In genomic region chr4:55240450-55240849, GRCm38 (mm10) we compare ENCODE assay signal across 8 mouse cellular contexts.
DNase-seq lines count a peak whose midpoint lies in the region; ATAC-seq and TF ChIP-seq lines count a peak whose summit lies in the region.

No protein-coding gene starts in this region.

- dilution Hi-C loops in CH12.LX (cut with MboI; ENCODE audit: extremely low pct_ligation_motif_present, extremely low pct_unique_long_range_greater_than_20kb, low sequenced_read_pairs) = no loop called here

- peak; percentile 67 for DNase-seq in CH12.LX (ENCODE audit: extremely low read depth)
- DNase-seq in brain, adult 2 months (ENCODE audit: low read depth, low spot score) = peak; percentile 82
- DNase-seq in forebrain, embryonic 11.5 days (ENCODE audit: low spot score) = peak; percentile 86
- DNase-seq in heart, postnatal 10 days = peak; percentile 69 to 85
- DNase-seq in layer of hippocampus, adult 18-20 months (ENCODE audit: low spot score in 2 of 2) = peak; percentile 59 to 84
- DNase-seq in lung, postnatal 10 days = peak; percentile 81
- peak; percentile 93 for DNase-seq in retina, embryonic 14.5 days (ENCODE audit: low spot score)
- peak; percentile 58 to 64 for DNase-seq in urinary bladder, adult 18-20 months (ENCODE audit: low spot score in 2 of 2)

- 3% methylated on average over 7 of the region's 7 CpGs for WGBS in forebrain, embryonic 11.5 days

- no peak overlapping the region for H3K9ac ChIP-seq in CH12.LX (ENCODE audit: insufficient read depth, low read depth)
- no peak overlapping the region for H3K9ac ChIP-seq in forebrain, embryonic 11.5 days (ENCODE audit: low read length)

- peaks cover 0 to 5% of the 10 kb centered on the region in 2 experiments; a peak in 2 of 4 replicates for H3K4me1 ChIP-seq in CH12.LX (ENCODE audit: control insufficient read depth in 1 of 2, insufficient read depth in 2 of 2)
- H3K4me1 ChIP-seq in forebrain, embryonic 11.5 days (replicated peaks; ENCODE audit: control insufficient read depth, insufficient read depth, low read length) = peaks cover 5% of the 10 kb centered on the region

- no peak overlapping the region for H3K4me2 ChIP-seq in CH12.LX (ENCODE audit: insufficient read depth, low read depth, poor library complexity, severe bottlenecking)
- no peak overlapping the region for H3K4me2 ChIP-seq in forebrain, embryonic 11.5 days (ENCODE audit: low read depth, low read length, severe bottlenecking)

- no peak overlapping the region for H3K27ac ChIP-seq in CH12.LX (ENCODE audit: insufficient read depth, low read depth)
- no peak overlapping the region for H3K27ac ChIP-seq in forebrain, embryonic 11.5 days (ENCODE audit: low read depth, low read length)

- in situ Hi-C loops in CH12.LX (cut with MboI; ENCODE audit: low pct_ligation_motif_present, low pct_unique_long_range_greater_than_20kb, low sequenced_read_pairs) = no loop called here

- TF ChIP-seq EP300 in CH12.LX (IDR thresholded peaks at IDR 0.05; ENCODE audit: low read length) = no peak

- H3K4me3 ChIP-seq in CH12.LX (replicated peaks in 1 of 3; ENCODE audit: low read depth in 2 of 3, low read length in 2 of 3, poor library complexity in 1 of 3) = no peak overlapping the region
- H3K4me3 ChIP-seq in forebrain, embryonic 11.5 days (ENCODE audit: low read depth, low read length) = no peak overlapping the region

- no peaks in the 10 kb centered on the region for H3K79me2 ChIP-seq in CH12.LX (replicated peaks; ENCODE audit: control insufficient read depth, extremely low read depth, insufficient read depth, poor library complexity, severe bottlenecking)

- no peak for TF ChIP-seq POLR2A in CH12.LX (IDR thresholded peaks at IDR 0.05; ENCODE audit: low read depth, low read length)

- intact Hi-C loops in heart, postnatal 10 days (cut with DNase I) = loop anchor here (1.0 to 5.0 kb wide), 4 partner anchors 183 to 1356 kb away; no protein-coding TSS in a partner anchor

- TF ChIP-seq RAD21 in CH12.LX (IDR thresholded peaks at IDR 0.05; ENCODE audit: low read depth, low read length) = peak; percentile 88

- peak; percentile 78 to 82; a peak in 3 of 4 replicates for TF ChIP-seq CTCF in CH12.LX (conservative IDR thresholded peaks at IDR 0.05 in 1 of 2, IDR thresholded peaks at IDR 0.05 in 1 of 2; ENCODE audit: low read depth in 2 of 2, low read length in 2 of 2)

- H3K9me3 ChIP-seq in CH12.LX (replicated peaks; ENCODE audit: low read length) = no peaks in the 10 kb centered on the region
- no peaks in the 10 kb centered on the region for H3K9me3 ChIP-seq in forebrain, embryonic 11.5 days (ENCODE audit: control insufficient read depth, low read length)

- no peaks in the 10 kb centered on the region for H3K36me3 ChIP-seq in CH12.LX (replicated peaks in 1 of 2; ENCODE audit: control insufficient read depth in 1 of 2, insufficient read depth in 1 of 2, low read length in 1 of 2)
- no peaks in the 10 kb centered on the region for H3K36me3 ChIP-seq in forebrain, embryonic 11.5 days (ENCODE audit: control insufficient read depth, insufficient read depth, low read length)

- ATAC-seq in forebrain, embryonic 11.5 days (replicated peaks; ENCODE audit: low FRiP score) = peak; percentile 67; the same call in 1 of the 2 replicates

- H3K27me3 ChIP-seq in CH12.LX (replicated peaks) = no peaks in the 10 kb centered on the region
- no peaks in the 10 kb centered on the region for H3K27me3 ChIP-seq in forebrain, embryonic 11.5 days (ENCODE audit: control insufficient read depth, insufficient read depth, low read length)

TF ChIP-seq in CH12.LX, 34 proteins besides CTCF, POLR2A, EP300 and RAD21:
- TF ChIP-seq SMC3 (IDR thresholded peaks at IDR 0.05; ENCODE audit: low read depth, low read length) (peak; percentile 79), ELF1 (IDR thresholded peaks at IDR 0.05; ENCODE audit: low read depth, low read length) (no peak), TBP (conservative IDR thresholded peaks at IDR 0.05; ENCODE audit: low read depth, low read length) (no peak), TCF12 (IDR thresholded peaks at IDR 0.05; ENCODE audit: low read depth, low read length) (no peak), GABPA (IDR thresholded peaks at IDR 0.05; ENCODE audit: insufficient replicate concordance, low read depth, low read length) (no peak), MEF2A (IDR thresholded peaks at IDR 0.05; ENCODE audit: borderline replicate concordance, low read depth, low read length) (no peak), HCFC1 (IDR thresholded peaks at IDR 0.05; ENCODE audit: low read depth, low read length) (no peak), USF2 (conservative IDR thresholded peaks at IDR 0.05; ENCODE audit: low read depth, low read length) (no peak)
